Mouse (Mus musculus): ENCODE data around the gene Gab2. TPM values are rescaled to one million over a fixed set of nuclear protein-coding genes. Genes with fewer than 3 reads are reported as not detected.

Gab2 gene
- 4.1 and 5.3 TPM in 2 replicates for polyA plus RNA-seq (2015; fragmentation: Nextera tagmentation; extraction: Ambion mirVana)

GRCm38 (mm10) chr7:97081242-97081958, at the start of gene Gab2:
Gab2 (plus strand) TSS chr7:97081586.

GRCm38 (mm10) chr7:97331726-97332666, 250.6 kb downstream of the Gab2 start, which contains the start of the genes Usp35 and Kctd21:
Usp35 (minus strand) TSS chr7:97332020.
Kctd21 (plus strand) TSS chr7:97332327.

Other genes with a start within 250 kb of the Gab2 start
- gene Nars2, start 130.1 kb upstream of the Gab2 start, polyA plus RNA-seq (2015; fragmentation: Nextera tagmentation; extraction: Ambion mirVana): 14.6 and 20.8 TPM in 2 replicates